Mouse (Mus musculus) brain, embryonic 14.5 days (tissue): ENCODE results near the gene Gramd1a. TPM values are rescaled to one million over a fixed set of nuclear protein-coding genes. Genes with fewer than 3 reads are reported as not detected.
A peak's percentile ranks its signal among the peaks of the same experiment; 100 is the strongest.

ENCODE experiments used
- DNase-seq: peaks from one replicate; pipeline ENCODE4 v3.0.0-alpha.2; 2011; ENCODE audit warnings: low read depth
- CTCF ChIP-seq: fragments of 200-500 bp; IDR thresholded peaks from 2 replicates; pipeline ENCODE4 v1.5.1; 2012; ENCODE audit warnings: inconsistent platforms, mild to moderate bottlenecking, moderate library complexity, borderline replicate concordance; ENCODE audit not compliant: insufficient read depth, insufficient read length; ENCODE audit errors: extremely low read depth
- POLR2A ChIP-seq: fragments of 200-500 bp; IDR thresholded peaks from 2 replicates; pipeline ENCODE4 v1.6.1; 2012; ENCODE audit warnings: mild to moderate bottlenecking, inconsistent platforms, borderline replicate concordance; ENCODE audit not compliant: poor library complexity, insufficient read depth, insufficient read length, severe bottlenecking; ENCODE audit errors: extremely low read depth
- polyA plus RNA-seq: library from polyadenylated mRNA; depleted of rRNA; stranded (reverse); fragments of >200 nt; gene quantifications from 2 replicates; pipeline ENCODE4 v1.2.3, GENCODE M21; 2012

Gramd1a gene
- polyA plus RNA-seq, 1 experiment = 404 TPM

DNA sequence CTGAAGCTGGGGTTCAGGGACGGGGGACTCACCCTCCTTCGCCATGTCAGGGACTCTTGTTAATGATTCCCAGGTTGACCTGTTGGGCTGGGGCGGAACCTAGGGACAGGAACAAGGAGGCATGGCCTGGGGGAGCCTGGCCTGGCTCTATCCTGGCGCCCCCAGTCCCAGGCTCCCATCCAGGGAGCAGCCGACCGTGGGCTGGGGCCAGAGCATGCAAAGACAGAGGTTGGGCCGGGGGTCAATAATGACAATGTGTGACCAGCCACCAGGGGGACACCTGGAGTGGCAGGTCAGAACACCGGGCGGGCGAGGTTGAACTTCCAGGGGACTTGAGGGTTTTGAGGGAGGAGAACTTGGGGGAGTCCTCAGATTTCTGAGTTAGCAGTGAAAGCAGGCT is 41.0 kb downstream of the Gramd1a start:
- TF ChIP-seq POLR2A (no peak), CTCF (peak; percentile 6; the same call in 1 of the 2 replicates)
- DNase-seq = no peak

DNA sequence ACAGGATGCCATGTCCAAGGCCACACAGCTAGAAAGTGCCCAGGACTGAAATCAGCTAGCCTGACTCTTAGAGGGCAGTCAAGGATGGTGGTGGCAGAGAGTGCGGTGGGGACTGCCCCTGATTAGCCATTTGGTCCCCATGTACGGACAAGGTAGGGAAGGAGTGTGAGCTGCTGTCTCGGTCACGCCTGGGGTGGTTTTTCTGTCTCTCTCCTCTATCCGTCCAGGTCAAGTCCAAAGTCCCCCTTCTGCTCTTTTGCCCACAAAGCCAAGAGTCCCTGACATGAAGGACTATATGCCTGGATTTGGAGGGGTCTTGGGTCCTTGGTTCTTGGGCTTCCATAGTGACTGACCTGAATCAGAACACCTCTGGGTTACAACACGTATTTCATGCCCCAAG is 41.9 kb downstream of the Gramd1a start:
- DNase-seq = no peak
- TF ChIP-seq POLR2A = no peak
- no peak for TF ChIP-seq CTCF

DNA sequence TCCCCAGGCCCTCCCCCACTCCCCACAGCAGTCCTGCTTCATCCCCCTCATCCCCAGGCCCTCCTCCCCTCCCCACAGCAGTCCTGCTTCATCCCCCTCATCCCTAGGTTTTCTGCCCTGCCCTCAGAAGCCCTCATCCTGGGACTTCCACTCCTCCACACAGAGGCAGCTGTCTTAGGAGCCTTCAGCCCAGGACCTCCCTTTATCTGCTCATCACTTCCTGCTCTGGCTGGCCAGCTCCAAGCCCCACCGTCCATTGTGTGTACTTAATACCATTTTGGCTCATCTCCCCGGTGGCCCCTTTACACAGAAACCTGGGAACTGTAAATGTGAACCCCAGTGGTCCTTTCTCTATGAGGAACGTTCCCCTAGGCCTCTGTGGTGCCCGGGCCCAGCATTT is 43.7 kb downstream of the Gramd1a start:
- no peak for DNase-seq

DNA sequence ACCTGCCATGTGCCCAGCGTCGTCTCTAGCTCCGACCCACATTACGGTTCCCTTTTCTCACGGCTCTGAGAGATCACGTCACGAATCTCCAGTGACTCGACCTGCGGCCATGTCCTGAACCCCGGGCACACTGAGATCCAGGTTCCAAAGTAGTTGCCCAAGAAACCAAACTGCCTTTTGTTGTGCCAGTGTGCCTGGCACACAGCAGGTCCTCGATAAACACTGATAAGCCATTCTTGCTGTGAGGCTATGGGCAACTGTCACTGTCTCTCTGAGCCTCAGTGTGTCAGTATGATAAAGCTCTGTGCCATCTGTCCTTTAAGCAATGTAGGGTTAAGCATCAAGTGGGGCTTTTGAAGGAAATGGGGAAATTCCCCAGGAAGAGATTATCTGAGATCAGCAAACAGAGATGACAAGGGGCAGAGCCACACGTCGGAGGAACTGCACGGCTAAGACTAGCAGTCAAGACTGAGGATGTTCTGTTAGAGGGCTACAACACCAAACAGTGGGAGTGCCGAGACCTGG is 44.8 kb downstream of the Gramd1a start:
- no peak for DNase-seq
- TF ChIP-seq CTCF (no peak), POLR2A (no peak)

More for the DNA sequence above, 43.7 kb downstream of the Gramd1a start:
- TF ChIP-seq CTCF = no peak
- TF ChIP-seq POLR2A = no peak

DNA sequence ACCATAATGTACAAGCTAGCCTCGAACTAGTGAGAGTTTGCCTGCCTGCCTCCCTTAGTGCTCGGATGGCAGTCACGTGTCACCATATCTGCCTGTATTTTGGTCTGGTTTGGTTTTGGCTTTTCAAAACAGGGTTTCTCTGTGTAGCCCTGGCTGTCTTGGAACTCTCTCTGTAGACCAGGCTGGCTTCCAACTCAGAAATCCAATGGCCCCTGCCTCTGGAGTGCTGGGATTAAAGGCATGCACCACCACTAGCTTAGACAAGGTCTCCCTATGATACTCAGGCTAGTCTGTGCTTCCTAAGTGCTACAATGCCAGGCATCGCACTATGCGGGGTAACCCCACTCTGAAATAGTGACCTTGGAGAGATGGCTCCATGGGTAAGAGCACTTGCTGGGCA is 45.9 kb downstream of the Gramd1a start:
- TF ChIP-seq CTCF (no peak), POLR2A (no peak)
- DNase-seq = no peak

DNA sequence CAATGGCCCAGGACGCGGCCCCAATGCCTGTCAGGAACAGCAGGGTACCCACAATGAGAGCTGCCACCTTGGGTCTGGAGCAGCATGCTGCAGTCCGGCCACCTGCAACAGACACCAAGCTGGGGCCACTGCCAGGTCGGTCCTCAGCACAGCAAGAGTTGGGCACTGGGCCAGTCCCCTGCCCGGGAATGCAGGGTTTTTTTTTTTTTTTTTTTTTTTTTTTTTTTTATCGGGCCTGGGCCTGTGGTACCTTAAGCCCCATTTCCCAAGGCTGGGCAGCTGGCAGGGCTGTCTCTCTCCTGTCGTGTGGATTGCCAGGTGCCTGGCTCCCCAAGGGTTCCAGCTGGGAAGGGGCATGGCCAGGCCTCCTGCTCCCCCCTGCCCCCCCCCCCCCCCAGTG is 46.6 kb downstream of the Gramd1a start:
- TF ChIP-seq POLR2A (no peak), CTCF (no peak)
- no peak for DNase-seq

DNA sequence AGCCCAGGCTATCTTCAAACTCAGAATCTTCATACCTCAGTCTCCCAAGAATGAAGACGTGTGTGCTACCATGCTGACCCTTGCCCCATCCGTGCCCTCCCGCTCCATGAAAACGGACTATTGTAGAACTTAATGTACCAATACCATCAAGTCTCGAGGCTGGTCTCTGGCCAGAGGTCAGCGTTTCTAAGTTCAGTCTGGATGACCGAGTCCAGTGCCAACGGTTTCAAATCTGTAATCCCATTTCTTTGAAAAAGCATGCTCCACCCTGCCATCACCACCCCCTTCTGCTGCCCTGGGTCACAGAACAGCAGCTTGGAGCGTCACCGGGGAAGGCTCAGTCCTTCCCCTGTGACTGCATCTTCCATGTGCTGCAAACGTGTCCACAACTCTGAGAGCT is 47.9 kb downstream of the Gramd1a start:
- TF ChIP-seq CTCF (no peak), POLR2A (no peak)
- no peak for DNase-seq

DNA sequence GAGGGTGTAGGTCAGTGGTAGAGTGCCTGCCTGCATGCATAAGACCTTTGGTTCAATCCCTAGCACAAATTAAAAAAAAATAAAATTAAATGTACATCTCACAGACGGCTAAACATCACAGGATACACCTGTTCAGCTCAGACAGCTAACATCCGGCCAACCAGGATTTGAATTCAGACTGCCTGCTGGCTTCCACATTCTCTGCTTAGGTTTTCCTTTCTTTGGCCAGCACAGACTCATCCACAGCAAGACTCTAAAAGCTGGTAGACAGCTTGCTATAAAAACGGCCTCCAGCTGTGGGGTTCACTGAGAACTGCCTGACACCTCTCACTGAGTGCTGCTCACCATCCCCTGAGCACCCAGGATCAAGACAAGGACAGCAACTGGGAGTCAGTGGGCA is 49.5 kb downstream of the Gramd1a start:
- no peak for TF ChIP-seq CTCF
- no peak for TF ChIP-seq POLR2A
- no peak for DNase-seq

DNA sequence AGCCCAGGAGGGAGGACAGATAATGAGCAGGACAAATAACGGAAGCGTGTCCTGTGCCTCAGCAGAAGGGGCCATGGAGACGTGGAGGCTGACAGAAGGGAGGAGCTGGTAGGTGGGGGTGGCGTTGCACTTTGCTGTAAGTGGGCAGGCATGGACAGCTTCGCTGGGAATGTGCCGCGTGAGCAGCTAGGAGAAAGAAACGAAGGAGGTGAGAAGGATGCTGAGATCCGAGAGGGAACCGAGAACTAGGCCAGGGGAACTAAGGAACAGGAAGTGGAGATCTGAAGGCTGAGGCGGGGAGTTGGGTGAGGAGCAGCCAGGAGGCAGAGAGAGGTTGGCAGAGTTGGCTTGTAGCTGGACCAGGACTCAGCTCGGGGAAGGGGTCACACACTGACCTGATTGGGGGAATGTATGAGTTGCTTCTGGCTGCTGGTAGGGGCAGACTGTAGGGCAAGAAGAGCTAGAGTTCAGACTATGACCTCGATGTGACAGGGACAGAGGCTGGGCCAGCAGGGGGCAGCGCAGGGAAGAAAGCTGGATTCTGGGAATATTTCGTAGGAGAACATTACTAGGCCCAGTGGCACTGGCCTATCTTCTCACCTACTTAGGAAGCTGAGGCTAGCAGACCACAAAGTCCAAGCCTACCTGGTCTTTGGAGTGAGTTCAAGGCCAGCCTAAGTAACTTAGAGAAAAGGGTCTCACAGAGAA is 50.5 kb downstream of the Gramd1a start:
- DNase-seq = no peak
- TF ChIP-seq CTCF (peak; percentile 61), POLR2A (no peak)

DNA sequence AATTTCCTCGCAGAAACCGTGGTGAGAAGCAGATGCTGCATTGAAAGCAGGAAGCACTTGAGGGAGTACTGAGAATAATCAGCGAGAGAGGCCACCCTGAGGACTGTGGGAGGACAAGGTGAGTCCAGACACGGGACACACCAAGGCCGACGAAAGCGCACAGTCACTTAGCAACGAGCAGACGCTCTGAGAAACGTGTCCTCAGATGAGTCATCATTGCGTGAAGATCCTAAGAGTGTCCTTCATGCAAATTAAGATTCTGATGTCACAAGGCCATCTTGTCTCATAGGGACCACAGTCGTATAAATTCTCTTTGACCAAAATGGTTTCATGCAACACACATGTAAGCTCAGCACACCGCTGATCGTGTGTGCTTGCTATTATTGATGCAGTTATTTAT is 54.9 kb downstream of the Gramd1a start:
- TF ChIP-seq POLR2A = no peak
- TF ChIP-seq CTCF = no peak
- no peak for DNase-seq

DNA sequence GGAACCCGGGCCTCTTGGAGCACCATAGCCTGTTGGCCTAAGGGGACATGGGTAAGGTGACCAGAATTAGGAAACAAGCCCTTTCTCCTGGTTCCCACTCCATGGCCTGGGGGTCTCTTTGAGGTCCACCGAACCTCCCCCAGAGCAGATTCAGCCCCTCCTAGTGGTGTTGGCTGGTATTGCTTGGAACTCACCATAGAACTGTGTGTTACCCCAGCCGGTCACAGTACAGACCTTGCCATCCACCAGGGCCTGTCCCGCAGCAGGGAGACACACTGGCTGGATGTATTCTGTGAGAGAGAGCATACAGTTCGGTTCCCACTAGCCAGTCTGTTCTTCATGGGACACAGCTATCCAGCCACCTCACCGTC is 56.1 kb downstream of the Gramd1a start:
- TF ChIP-seq POLR2A = no peak
- TF ChIP-seq CTCF = peak; percentile 23; the same call in 1 of the 2 replicates
- DNase-seq = no peak

DNA sequence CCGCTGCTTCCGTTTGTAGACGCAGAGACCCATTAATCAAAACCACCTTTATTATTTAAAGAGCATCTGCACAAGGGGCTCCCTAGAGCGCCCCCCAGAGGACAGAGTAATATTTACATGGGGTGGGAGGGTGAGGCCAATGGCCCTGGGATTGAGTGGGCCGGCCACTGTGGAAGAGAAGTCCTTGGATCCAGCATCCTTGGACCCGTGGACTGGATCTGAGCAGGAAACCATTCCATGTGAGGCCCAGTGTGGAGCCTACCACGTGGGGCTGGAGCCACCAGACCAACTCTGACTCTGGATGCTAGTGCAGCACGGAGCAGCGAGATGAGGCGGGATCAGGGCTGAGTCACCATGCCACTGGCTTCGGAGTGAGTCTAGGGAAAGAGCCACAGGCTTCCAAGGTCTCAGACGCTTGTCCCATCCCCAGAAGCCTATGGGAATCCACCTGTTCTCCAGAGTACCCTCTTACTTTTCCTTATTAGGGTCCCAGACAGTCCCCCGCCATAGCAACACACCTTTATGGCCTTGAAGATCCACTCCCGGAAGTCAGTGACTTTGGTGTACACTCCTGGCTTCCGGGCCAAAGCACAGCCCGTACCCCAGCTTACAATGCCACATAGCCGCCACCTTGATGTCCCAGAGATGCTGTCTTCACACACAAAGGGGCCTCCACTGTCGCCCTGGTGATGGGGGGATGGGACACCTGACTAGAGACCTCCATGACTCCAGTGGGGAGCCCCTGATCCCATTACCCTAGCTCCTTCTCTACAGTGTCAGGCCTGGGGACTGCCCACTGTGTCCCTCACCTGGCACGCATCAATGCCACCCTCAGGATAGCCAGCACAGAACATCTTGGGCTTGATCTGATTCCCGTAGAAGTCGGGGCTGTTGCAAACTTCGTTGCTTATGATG is 56.7 kb downstream of the Gramd1a start:
- DNase-seq = no peak
- TF ChIP-seq CTCF (peak; percentile 10; the same call in 1 of the 2 replicates), POLR2A (no peak)

DNA sequence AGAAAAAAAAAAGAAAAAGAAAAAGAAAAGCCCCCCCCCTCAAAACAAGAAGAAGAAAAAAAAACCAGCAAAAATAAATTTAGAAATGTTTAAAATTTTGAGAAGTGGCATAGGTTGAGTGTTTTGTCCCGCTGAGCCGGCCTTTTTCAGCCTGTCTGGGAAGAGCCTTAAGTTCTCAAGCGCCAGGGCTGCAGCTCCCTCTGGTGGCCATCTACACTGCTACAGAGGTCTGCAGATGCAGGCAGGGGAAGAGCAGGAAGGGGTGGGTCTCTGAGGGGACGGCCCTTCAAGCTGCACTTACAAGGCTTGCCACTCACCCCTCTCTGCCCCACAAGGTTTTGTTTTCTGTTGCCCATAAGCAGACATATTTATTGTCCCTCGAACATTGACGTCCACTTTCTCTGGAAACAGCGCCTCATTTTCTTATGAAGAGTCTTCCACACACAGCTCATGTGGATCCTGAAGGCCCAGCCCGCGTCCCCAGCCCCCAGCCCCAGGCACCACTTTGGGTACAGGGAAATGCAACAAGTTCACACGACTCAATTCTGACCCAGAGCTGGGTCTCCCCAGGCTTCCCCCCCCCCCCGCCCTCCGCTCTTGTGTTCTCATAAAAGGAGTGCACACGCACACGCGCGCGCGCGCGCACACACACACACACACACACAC is 58.0 kb downstream of the Gramd1a start:
- TF ChIP-seq CTCF = peak; percentile 99
- TF ChIP-seq POLR2A = no peak
- DNase-seq = peak; percentile 95
